Mouse (Mus musculus): ENCODE measurements around the gene Mrps24. TPM values are rescaled to one million over a fixed set of nuclear protein-coding genes. Genes with fewer than 3 reads are reported as not detected.

The Mrps24 gene
- polyA plus RNA-seq (2014; fragmentation: Nextera tagmentation; extraction: Ambion mirVana): 229 and 246 TPM in 2 replicates

- Histone ChIP-seq H3K9me3 (ENCODE audit: control insufficient read depth, low read length) (no peaks in the 10 kb centered on the region), H3K36me3 (ENCODE audit: control insufficient read depth, insufficient read depth, low read length) (peaks cover 54% of the 10 kb centered on the region), H3K27me3 (replicated peaks; ENCODE audit: control insufficient read depth, insufficient read depth, low read length) (no peaks in the 10 kb centered on the region), H3K9ac (ENCODE audit: low read length) (no peak within 1 kb of the TSS), H3K27ac (ENCODE audit: low read depth) (no peak within 1 kb of the TSS), H3K4me2 (ENCODE audit: low read length) (no peak within 1 kb of the TSS), H3K4me1 (replicated peaks; ENCODE audit: control insufficient read depth, insufficient read depth, low read length) (no peaks in the 10 kb centered on the region), H3K4me3 (ENCODE audit: low read depth, low read length) (no peak within 1 kb of the TSS)
- DNase-seq (ENCODE audit: low spot score): no peak
- no peak for ATAC-seq (replicated peaks; ENCODE audit: low FRiP score, low TSS enrichment, low read depth)
- 82% methylated on average over 14 of the region's 14 CpGs for WGBS
These were observed at the start of gene Mrps24 for GRCm38 (mm10) chr11:5715630-5716105. Gene Mrps24, minus strand, starts transcription at chr11:5715680.

- ATAC-seq (replicated peaks; ENCODE audit: low FRiP score, low TSS enrichment, low read depth) (no peak; the same call in 1 of the 2 replicates), DNase-seq (ENCODE audit: low spot score) (peak; percentile 61)
- Histone ChIP-seq H3K4me3 (ENCODE audit: low read depth, low read length) (peak overlapping the region; percentile 91), H3K4me1 (replicated peaks; ENCODE audit: control insufficient read depth, insufficient read depth, low read length) (peaks cover 1% of the 10 kb centered on the region; the same call in 1 of the 2 replicates), H3K9ac (ENCODE audit: low read length) (peak overlapping the region; percentile 87), H3K4me2 (ENCODE audit: low read length) (peak overlapping the region; percentile 89), H3K9me3 (ENCODE audit: control insufficient read depth, low read length) (no peaks in the 10 kb centered on the region), H3K36me3 (ENCODE audit: control insufficient read depth, insufficient read depth, low read length) (no peaks in the 10 kb centered on the region), H3K27ac (ENCODE audit: low read depth) (peak overlapping the region; percentile 93; the same call in 1 of the 2 replicates), H3K27me3 (replicated peaks; ENCODE audit: control insufficient read depth, insufficient read depth, low read length) (no peaks in the 10 kb centered on the region)
- 13% methylated on average over 6 of the region's 6 CpGs for WGBS
These were observed 47.1 kb upstream of the Mrps24 start for GRCm38 (mm10) chr11:5762633-5762982.

GRCm38 (mm10) chr11:5761820-5762632 lies 46.5 kb upstream of the Mrps24 start, which contains the start of gene Urgcp:
Gene Urgcp, minus strand, starts transcription at chr11:5762376.
- H3K27ac ChIP-seq (ENCODE audit: low read depth): peak within 1 kb of the TSS; percentile 93
- under 1% methylated on average over 67 of the region's 68 CpGs for WGBS
- peak within 1 kb of the TSS; percentile 91 for H3K4me3 ChIP-seq (ENCODE audit: low read depth, low read length)
- peak; percentile 99 for ATAC-seq (replicated peaks; ENCODE audit: low FRiP score, low TSS enrichment, low read depth)
- H3K36me3 ChIP-seq (ENCODE audit: control insufficient read depth, insufficient read depth, low read length): no peaks in the 10 kb centered on the region
- H3K27me3 ChIP-seq (replicated peaks; ENCODE audit: control insufficient read depth, insufficient read depth, low read length): no peaks in the 10 kb centered on the region
- peak; percentile 100 for DNase-seq (ENCODE audit: low spot score)
- peak within 1 kb of the TSS; percentile 87 for H3K9ac ChIP-seq (ENCODE audit: low read length)
- no peaks in the 10 kb centered on the region for H3K9me3 ChIP-seq (ENCODE audit: control insufficient read depth, low read length)
- H3K4me2 ChIP-seq (ENCODE audit: low read length): peak within 1 kb of the TSS; percentile 89
- H3K4me1 ChIP-seq (replicated peaks; ENCODE audit: control insufficient read depth, insufficient read depth, low read length): peaks cover 2% of the 10 kb centered on the region; the same call in 1 of the 2 replicates

GRCm38 (mm10) chr11:5753755-5754154 lies 38.3 kb upstream of the Mrps24 start:
- H3K4me1 ChIP-seq (replicated peaks; ENCODE audit: control insufficient read depth, insufficient read depth, low read length): 0 out of 2 replicates have a peak, but pooled peaks cover 2% of the 10 kb centered on the region
- no peak overlapping the region for H3K4me2 ChIP-seq (ENCODE audit: low read length)
- ATAC-seq (replicated peaks; ENCODE audit: low FRiP score, low TSS enrichment, low read depth) (no peak), DNase-seq (ENCODE audit: low spot score) (no peak)
- H3K36me3 ChIP-seq (ENCODE audit: control insufficient read depth, insufficient read depth, low read length): no peaks in the 10 kb centered on the region; the same call in 1 of the 2 replicates
- no peaks in the 10 kb centered on the region for H3K27me3 ChIP-seq (replicated peaks; ENCODE audit: control insufficient read depth, insufficient read depth, low read length)
- H3K4me3 ChIP-seq (ENCODE audit: low read depth, low read length): no peak overlapping the region
- H3K27ac ChIP-seq (ENCODE audit: low read depth): no peak overlapping the region
- 74% methylated on average over 2 of the region's 2 CpGs for WGBS
- 0 out of 2 replicates have a peak, but pooled peaks cover 4% of the 10 kb centered on the region for H3K9me3 ChIP-seq (ENCODE audit: control insufficient read depth, low read length)
- H3K9ac ChIP-seq (ENCODE audit: low read length): no peak overlapping the region

- no peak for DNase-seq (ENCODE audit: low spot score)
- ATAC-seq (replicated peaks; ENCODE audit: low FRiP score, low TSS enrichment, low read depth): no peak
- Histone ChIP-seq H3K9me3 (ENCODE audit: control insufficient read depth, low read length) (no peaks in the 10 kb centered on the region), H3K27ac (ENCODE audit: low read depth) (no peak overlapping the region), H3K27me3 (replicated peaks; ENCODE audit: control insufficient read depth, insufficient read depth, low read length) (no peaks in the 10 kb centered on the region), H3K4me3 (ENCODE audit: low read depth, low read length) (no peak overlapping the region), H3K4me2 (ENCODE audit: low read length) (no peak overlapping the region), H3K9ac (ENCODE audit: low read length) (no peak overlapping the region), H3K36me3 (ENCODE audit: control insufficient read depth, insufficient read depth, low read length) (no peaks in the 10 kb centered on the region), H3K4me1 (replicated peaks; ENCODE audit: control insufficient read depth, insufficient read depth, low read length) (no peaks in the 10 kb centered on the region)
- WGBS: 85% methylated on average over 2 of the region's 2 CpGs
These were observed 29.5 kb upstream of the Mrps24 start for GRCm38 (mm10) chr11:5744951-5745350.

- 75% methylated on average over 7 of the region's 7 CpGs for WGBS
- Histone ChIP-seq H3K27me3 (replicated peaks; ENCODE audit: control insufficient read depth, insufficient read depth, low read length) (no peaks in the 10 kb centered on the region), H3K4me3 (ENCODE audit: low read depth, low read length) (no peak overlapping the region), H3K36me3 (ENCODE audit: control insufficient read depth, insufficient read depth, low read length) (no peaks in the 10 kb centered on the region), H3K4me2 (ENCODE audit: low read length) (no peak overlapping the region), H3K4me1 (replicated peaks; ENCODE audit: control insufficient read depth, insufficient read depth, low read length) (no peaks in the 10 kb centered on the region), H3K9ac (ENCODE audit: low read length) (no peak overlapping the region), H3K9me3 (ENCODE audit: control insufficient read depth, low read length) (no peaks in the 10 kb centered on the region), H3K27ac (ENCODE audit: low read depth) (no peak overlapping the region)
- DNase-seq (ENCODE audit: low spot score) (no peak), ATAC-seq (replicated peaks; ENCODE audit: low FRiP score, low TSS enrichment, low read depth) (no peak)
These were observed 26.6 kb upstream of the Mrps24 start for GRCm38 (mm10) chr11:5742106-5742505.

- peak overlapping the region; percentile 95 for H3K9ac ChIP-seq (ENCODE audit: low read length)
- no peaks in the 10 kb centered on the region for H3K9me3 ChIP-seq (ENCODE audit: control insufficient read depth, low read length)
- DNase-seq (ENCODE audit: low spot score) (peak; percentile 77), ATAC-seq (replicated peaks; ENCODE audit: low FRiP score, low TSS enrichment, low read depth) (peak; percentile 91)
- no peaks in the 10 kb centered on the region for H3K4me1 ChIP-seq (replicated peaks; ENCODE audit: control insufficient read depth, insufficient read depth, low read length)
- peak overlapping the region; percentile 82 for H3K4me2 ChIP-seq (ENCODE audit: low read length)
- no peaks in the 10 kb centered on the region for H3K27me3 ChIP-seq (replicated peaks; ENCODE audit: control insufficient read depth, insufficient read depth, low read length)
- H3K4me3 ChIP-seq (ENCODE audit: low read depth, low read length): peak overlapping the region; percentile 83
- no peaks in the 10 kb centered on the region for H3K36me3 ChIP-seq (ENCODE audit: control insufficient read depth, insufficient read depth, low read length)
- peak overlapping the region; percentile 82 for H3K27ac ChIP-seq (ENCODE audit: low read depth)
- under 1% methylated on average over 46 of the region's 50 CpGs for WGBS
These were observed 25.6 kb upstream of the Mrps24 start for GRCm38 (mm10) chr11:5740965-5741627.

GRCm38 (mm10) chr11:5740599-5740964 lies 25.1 kb upstream of the Mrps24 start:
- DNase-seq (ENCODE audit: low spot score): no peak
- Histone ChIP-seq H3K36me3 (ENCODE audit: control insufficient read depth, insufficient read depth, low read length) (no peaks in the 10 kb centered on the region), H3K4me3 (ENCODE audit: low read depth, low read length) (peak overlapping the region; percentile 83), H3K9me3 (ENCODE audit: control insufficient read depth, low read length) (no peaks in the 10 kb centered on the region), H3K27ac (ENCODE audit: low read depth) (peak overlapping the region; percentile 82), H3K4me1 (replicated peaks; ENCODE audit: control insufficient read depth, insufficient read depth, low read length) (no peaks in the 10 kb centered on the region), H3K4me2 (ENCODE audit: low read length) (peak overlapping the region; percentile 82), H3K9ac (ENCODE audit: low read length) (peak overlapping the region; percentile 95), H3K27me3 (replicated peaks; ENCODE audit: control insufficient read depth, insufficient read depth, low read length) (no peaks in the 10 kb centered on the region)
- ATAC-seq (replicated peaks; ENCODE audit: low FRiP score, low TSS enrichment, low read depth): peak; percentile 54
- WGBS: 2% methylated on average over 26 of the region's 26 CpGs
